Mouse (Mus musculus) left cerebral cortex, postnatal 25 days (tissue): ENCODE data around the gene Cchcr1. TPM values are rescaled to one million over a fixed set of nuclear protein-coding genes. Genes with fewer than 3 reads are reported as not detected.

Source experiments
- DNase-seq, 2 experiments: peaks; one replicate each; pipeline ENCODE4 v3.0.0; 2022; ENCODE audit warnings: low spot score in 2 of 2, mixed read lengths in 1 of 2
- intact Hi-C: fragments of 180-260 bp; cut with DNase I; formaldehyde crosslinking; loops from one replicate; pipeline ENCODE4 v1.15.1; 2025
- total RNA-seq, 2 experiments: library from RNA; stranded (reverse); gene quantifications; 2 replicates each; pipeline ENCODE4 v1.2.3; 2021

Cchcr1 gene
- total RNA-seq, 2 experiments from 2014 or later = 10.0 to 11.9 TPM

- intact Hi-C loops = no loop called here
- DNase-seq = peak; percentile 20 to 50
Measured at GRCm38 (mm10) chr17:35512916-35513626, 3.8 kb upstream of the Cchcr1 start.

GRCm38 (mm10) chr17:35513886-35514285, 3.0 kb upstream of the Cchcr1 start:
- intact Hi-C loops = no loop called here
- peak; percentile 32 to 45 for DNase-seq

GRCm38 (mm10) chr17:35514756-35515155, 2.1 kb upstream of the Cchcr1 start:
- intact Hi-C loops = no loop called here
- DNase-seq = no peak

DNA sequence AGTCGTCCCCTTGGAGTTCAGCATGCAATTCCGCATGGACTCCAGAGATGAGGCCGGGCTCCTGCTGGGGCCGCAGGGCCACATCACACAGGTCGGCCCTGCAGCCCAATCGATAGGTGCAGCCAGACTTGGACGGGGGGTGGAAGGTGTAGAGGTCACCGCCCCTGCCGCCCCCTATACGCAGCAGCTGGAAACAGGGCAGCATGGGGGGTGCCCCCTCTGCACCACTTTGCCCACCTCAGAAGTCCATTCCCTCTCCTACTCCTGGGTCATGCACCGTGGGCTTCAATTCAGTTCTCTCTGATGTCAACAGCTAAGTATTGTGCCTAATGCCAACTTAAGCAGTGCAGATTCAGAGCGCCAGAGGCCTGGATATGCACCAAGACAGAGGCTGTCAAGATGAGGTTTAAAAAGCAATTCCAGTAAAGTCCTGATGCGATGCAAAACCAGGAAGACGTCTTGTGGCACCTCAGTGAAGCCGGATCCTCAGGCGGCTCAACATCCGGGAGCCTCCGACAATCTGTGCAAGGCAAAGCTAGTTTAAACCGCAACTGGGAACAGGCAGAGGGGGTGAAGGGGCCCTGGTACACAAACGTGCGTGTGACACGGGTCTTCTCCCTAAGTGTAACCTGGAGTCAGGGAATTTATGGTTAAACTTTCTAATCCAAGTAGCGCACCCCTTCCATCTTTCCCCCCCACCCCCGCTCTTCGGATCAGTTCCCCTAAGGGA, 824 bp upstream of the Cchcr1 start:
- intact Hi-C loops = loop anchor here (2.0 kb wide), 1 partner anchor 19 kb away; no protein-coding TSS in a partner anchor
- DNase-seq = peak; percentile 19 to 41

DNA sequence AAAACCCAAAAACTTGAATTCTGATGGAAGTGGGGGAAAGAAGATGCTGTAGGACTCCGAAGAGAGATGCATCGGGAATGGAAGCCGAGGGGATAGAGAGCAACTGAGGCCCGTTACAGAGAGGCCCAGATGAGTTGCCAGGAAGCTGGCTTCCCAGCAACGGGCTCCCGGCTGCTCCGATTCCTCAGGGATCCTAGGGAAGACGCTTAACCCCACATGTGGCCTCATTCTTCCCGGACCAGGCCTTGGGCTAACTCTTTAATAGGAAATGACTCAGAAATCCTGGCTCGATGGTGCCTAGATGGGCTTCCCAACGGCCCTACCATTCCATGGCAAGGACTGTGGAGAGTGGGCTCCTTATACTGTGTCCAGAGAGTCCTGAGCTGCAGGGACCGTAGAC, 626 bp downstream of the Cchcr1 start:
- intact Hi-C loops = loop anchor here (2.0 kb wide), 1 partner anchor 17 kb away; no protein-coding TSS in a partner anchor
- DNase-seq = no peak

DNA sequence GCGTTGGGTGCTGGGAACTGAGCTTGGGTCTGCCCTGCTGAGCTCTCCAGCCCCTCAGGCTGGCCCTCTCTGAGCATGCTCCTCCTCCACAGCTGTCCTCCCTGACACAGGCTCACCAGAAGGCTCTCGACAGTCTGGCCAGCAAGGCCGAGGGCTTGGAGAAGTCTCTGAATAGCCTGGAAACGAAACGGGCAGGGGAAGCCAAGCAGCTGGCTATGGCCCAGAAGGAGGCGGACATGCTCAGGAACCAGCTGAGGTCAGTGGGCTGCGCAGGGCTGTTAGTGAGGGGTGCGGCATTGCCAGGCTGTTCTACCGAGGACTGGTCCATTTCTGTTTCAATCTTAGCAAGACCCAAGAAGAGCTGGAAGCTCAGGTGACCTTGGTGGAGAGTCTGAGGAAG, 7.5 kb downstream of the Cchcr1 start:
- no peak for DNase-seq
- intact Hi-C loops = no loop called here

- no peak for DNase-seq
- intact Hi-C loops = no loop called here
Measured at GRCm38 (mm10) chr17:35526644-35527043, 9.7 kb downstream of the Cchcr1 start.

- intact Hi-C loops = no loop called here
- DNase-seq = no peak
Measured at GRCm38 (mm10) chr17:35532360-35532759, 15.5 kb downstream of the Cchcr1 start.

DNA sequence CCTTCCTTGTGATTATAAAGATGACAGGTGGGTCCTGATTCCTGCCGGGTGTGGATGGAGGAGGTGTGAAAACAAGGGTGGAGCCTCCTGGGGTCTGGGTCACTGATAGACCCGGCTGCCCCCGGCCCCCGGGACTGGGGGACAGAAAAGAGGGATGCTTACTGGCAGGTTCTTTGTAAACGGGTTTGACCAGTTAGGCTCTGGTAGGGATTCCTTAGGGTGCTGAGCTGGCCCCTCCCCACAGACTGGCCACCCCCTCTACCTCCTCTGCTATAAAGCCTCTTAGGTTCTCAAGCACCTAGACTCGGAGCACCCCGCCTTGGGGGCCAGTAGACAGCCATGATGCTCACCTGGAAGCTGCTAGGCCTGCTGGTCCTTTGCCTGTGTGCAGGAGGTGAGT, 16.0 kb downstream of the Cchcr1 start, which contains the start of gene Psors1c2:
Gene Psors1c2 (plus strand): TSS at position 301 of the 400 bp plus-strand sequence.
- no peak for DNase-seq
- intact Hi-C loops = no loop called here

DNA sequence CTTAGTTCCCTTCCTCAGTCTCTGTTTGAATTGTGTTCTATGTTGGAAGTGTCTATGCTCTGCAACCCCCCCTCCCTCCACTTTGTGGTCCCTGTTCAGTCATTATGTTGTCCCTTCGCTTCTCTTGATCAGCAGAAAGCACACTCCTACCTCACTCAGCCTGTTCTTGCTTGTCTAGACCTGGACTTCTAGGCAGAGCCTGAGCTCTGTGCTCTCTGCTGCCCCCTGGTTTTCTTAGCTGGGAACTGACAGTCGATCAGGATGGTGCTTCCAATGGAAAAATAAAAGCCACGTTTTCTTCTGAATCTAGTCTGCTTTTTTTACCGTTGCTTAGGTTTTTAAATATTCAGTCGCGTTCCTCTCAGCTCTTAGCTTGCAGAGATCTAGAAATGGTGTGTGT, 17.4 kb downstream of the Cchcr1 start:
- intact Hi-C loops = loop anchor here (2.0 kb wide), 2 partner anchors 18 to 50 kb away; partner anchors contain the start of genes Cchcr1 and Tcf19
- DNase-seq = peak; percentile 83 to 92

DNA sequence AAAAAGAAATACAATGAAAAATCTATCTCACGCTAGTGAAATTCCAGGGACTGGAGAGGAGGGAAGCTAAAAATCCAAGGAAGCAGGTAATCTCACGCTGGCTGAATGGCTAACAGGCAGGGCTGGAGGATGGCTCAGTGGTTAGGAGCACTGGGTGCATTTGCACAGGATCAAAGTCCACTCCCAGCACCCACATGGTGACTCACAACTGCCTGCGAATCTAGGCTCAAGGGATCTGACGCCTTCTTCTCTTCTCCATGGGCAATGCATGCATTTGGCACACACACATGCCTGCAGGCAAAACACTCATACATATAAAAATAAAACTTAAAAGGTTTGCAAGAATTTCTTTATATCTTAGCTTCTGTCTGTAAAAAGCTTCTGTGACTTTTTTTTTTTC, 20.5 kb downstream of the Cchcr1 start:
- DNase-seq = peak in 1 of 2 experiments; percentile 85
- intact Hi-C loops = no loop called here

- intact Hi-C loops = no loop called here
- DNase-seq = no peak
Measured at GRCm38 (mm10) chr17:35538476-35538875, 21.6 kb downstream of the Cchcr1 start.

- no peak for DNase-seq
- intact Hi-C loops = no loop called here
Measured at GRCm38 (mm10) chr17:35539540-35539939, 22.6 kb downstream of the Cchcr1 start.

- intact Hi-C loops = no loop called here
- DNase-seq = peak; percentile 28 to 72
Measured at GRCm38 (mm10) chr17:35542761-35543411, 26.0 kb downstream of the Cchcr1 start.

- intact Hi-C loops = no loop called here
- DNase-seq = no peak
Measured at GRCm38 (mm10) chr17:35543412-35543861, 26.5 kb downstream of the Cchcr1 start.

- intact Hi-C loops = no loop called here
- DNase-seq = no peak
Measured at GRCm38 (mm10) chr17:35544001-35544400, 27.1 kb downstream of the Cchcr1 start.

DNA sequence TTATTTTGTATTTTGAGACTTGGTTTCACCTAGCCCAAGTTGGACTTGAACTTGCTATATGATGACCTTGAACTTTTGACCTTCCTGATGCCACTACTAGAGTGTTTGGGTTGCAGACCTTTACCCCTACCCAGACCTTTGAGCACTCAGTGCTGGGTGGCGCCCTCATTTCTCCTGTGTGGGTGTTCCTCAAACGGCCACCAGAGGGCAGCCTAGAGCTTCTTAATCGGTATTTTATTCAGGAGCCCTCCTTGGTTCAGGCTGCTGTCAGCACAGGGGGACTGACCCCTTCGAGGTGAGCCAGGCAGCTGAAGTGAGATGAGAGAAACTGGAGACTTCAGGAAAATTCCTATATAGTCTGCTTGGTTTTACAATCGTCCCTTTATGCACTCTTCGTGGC, 27.8 kb downstream of the Cchcr1 start:
- peak; percentile 40 to 53 for DNase-seq
- intact Hi-C loops = no loop called here

DNA sequence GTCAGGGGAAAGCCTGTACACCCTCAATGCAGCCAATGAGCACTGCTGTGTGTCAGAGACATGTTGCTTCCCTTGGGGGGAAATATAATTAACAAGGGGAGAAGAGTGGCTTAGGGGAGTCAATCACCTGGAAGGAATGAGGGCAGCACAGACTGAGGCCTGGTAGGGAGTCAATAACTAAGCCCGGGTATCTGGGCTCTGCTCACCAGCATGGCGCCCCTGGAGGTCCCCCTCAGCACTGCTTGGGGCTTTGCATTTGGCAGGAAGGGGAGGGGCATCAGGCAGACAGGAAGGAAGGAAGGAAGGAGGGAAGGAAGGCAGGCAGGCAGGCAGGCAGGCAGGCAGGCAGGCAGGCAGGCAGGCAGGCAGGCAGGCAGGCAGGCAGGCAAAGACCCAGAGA, 30.6 kb downstream of the Cchcr1 start:
- intact Hi-C loops = no loop called here

GRCm38 (mm10) chr17:35548636-35549035, 31.7 kb downstream of the Cchcr1 start:
- intact Hi-C loops = no loop called here
- no peak for DNase-seq

More for the DNA sequence above, 30.6 kb downstream of the Cchcr1 start:
- DNase-seq = no peak

- peak; percentile 78 to 93 for DNase-seq
- intact Hi-C loops = no loop called here
Measured at GRCm38 (mm10) chr17:35549437-35550142, 32.7 kb downstream of the Cchcr1 start.
